Mouse (Mus musculus) brain, embryonic 14.5 days (tissue): Measurements from ENCODE around the gene Sept8.

Experiments
- CTCF ChIP-seq: fragments of 200-500 bp; IDR thresholded peaks from 2 replicates; pipeline ENCODE4 v1.5.1; 2012; ENCODE audit warnings: inconsistent platforms, mild to moderate bottlenecking, moderate library complexity, borderline replicate concordance; ENCODE audit not compliant: insufficient read depth, insufficient read length; ENCODE audit errors: extremely low read depth
- POLR2A ChIP-seq: fragments of 200-500 bp; IDR thresholded peaks from 2 replicates; pipeline ENCODE4 v1.6.1; 2012; ENCODE audit warnings: mild to moderate bottlenecking, inconsistent platforms, borderline replicate concordance; ENCODE audit not compliant: poor library complexity, insufficient read depth, insufficient read length, severe bottlenecking; ENCODE audit errors: extremely low read depth

DNA sequence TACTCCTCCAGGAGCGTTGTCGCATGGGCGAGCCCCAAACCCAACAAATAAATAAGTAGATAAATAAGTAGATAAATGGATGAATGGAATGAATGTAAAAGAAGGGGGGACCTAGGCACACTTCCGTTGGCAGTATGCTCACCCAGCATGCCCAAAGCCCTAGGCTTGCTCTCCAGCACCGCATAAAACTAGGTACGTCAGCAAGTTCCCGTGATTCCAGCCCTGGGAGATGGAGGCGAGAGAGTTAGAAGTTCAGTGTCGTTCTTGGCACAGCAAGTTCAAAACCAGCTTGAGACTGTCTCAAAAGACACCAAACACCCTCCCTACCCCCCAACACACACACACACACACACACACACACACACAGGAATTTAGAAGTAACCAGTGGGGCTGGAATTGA, 10.9 kb downstream of the Sept8 start:
- TF ChIP-seq CTCF (no peak), POLR2A (no peak)
